Mouse (Mus musculus) layer of hippocampus, postnatal 25 days (tissue): ENCODE measurements around the gene Krtap2-4. TPM values are rescaled to one million over a fixed set of nuclear protein-coding genes. Genes with fewer than 3 reads are reported as not detected.

Experiments
- DNase-seq, 2 experiments: peaks; one replicate each; pipeline ENCODE4 v3.0.0; 2022; ENCODE audit warnings: mixed read lengths in 2 of 2, low spot score in 1 of 2; ENCODE audit errors: extremely low spot score in 1 of 2
- total RNA-seq, 2 experiments: library from RNA; stranded (reverse); gene quantifications; 2 replicates each; pipeline ENCODE4 v1.2.3; 2021

The Krtap2-4 gene
- total RNA-seq, 2 experiments from 2014 or later, result not detected

GRCm38 (mm10) chr11:99585096-99585495, 29.6 kb downstream of the Krtap2-4 start:
- DNase-seq, result peak in 1 of 2 experiments; percentile 35

- no peak for DNase-seq
Measured at GRCm38 (mm10) chr11:99583245-99583704, 31.4 kb downstream of the Krtap2-4 start, which contains the start of gene Krtap1-4. Gene Krtap1-4 (minus strand): TSS chr11:99583654.

- DNase-seq, result no peak
Measured at GRCm38 (mm10) chr11:99581564-99581963, 33.1 kb downstream of the Krtap2-4 start.

- DNase-seq, result no peak
Measured at GRCm38 (mm10) chr11:99581051-99581450, 33.6 kb downstream of the Krtap2-4 start.

- no peak for DNase-seq
Measured at GRCm38 (mm10) chr11:99580636-99581035, 34.0 kb downstream of the Krtap2-4 start, which contains the start of gene Krtap1-5. Gene Krtap1-5 (minus strand): TSS chr11:99581016.

GRCm38 (mm10) chr11:99574106-99574505, 40.5 kb downstream of the Krtap2-4 start:
- peak; percentile 53 to 77 for DNase-seq

- DNase-seq, result no peak
Measured at GRCm38 (mm10) chr11:99573164-99573563, 41.5 kb downstream of the Krtap2-4 start.

GRCm38 (mm10) chr11:99566530-99566929, 48.1 kb downstream of the Krtap2-4 start, which contains the start of gene Krtap3-1:
Gene Krtap3-1 (minus strand): TSS chr11:99566630.
- no peak for DNase-seq

Other genes starting within 250 kb of the Krtap2-4 start
- under 1 TPM; 0.21 to 0.49 TPM for gene Krt28, start 239.9 kb downstream of the Krtap2-4 start, total RNA-seq
- 10 to 100 TPM; 12.6 to 15.7 TPM for gene Krt10, start 225.5 kb downstream of the Krtap2-4 start, total RNA-seq
- 1 to 10 TPM in 1 of 2 experiments, under 1 TPM in 1; 0.89 to 1.4 TPM for gene Krt12, start 192.6 kb downstream of the Krtap2-4 start, total RNA-seq
- not detected for gene Krt20, start 176.7 kb downstream of the Krtap2-4 start, total RNA-seq
- gene Krt23, start 121.7 kb downstream of the Krtap2-4 start, total RNA-seq, result not detected
- not detected for gene Krt39, start 93.5 kb downstream of the Krtap2-4 start, total RNA-seq
- not detected for gene Krt40, start 71.7 kb downstream of the Krtap2-4 start, total RNA-seq
- gene Krtap3-3, start 64.0 kb downstream of the Krtap2-4 start, total RNA-seq, result not detected
- not detected for gene Krtap3-2, start 58.0 kb downstream of the Krtap2-4 start, total RNA-seq
- not detected for gene Gm11939, start 55.4 kb downstream of the Krtap2-4 start, total RNA-seq
- gene Krtap3-1, start 48.2 kb downstream of the Krtap2-4 start, total RNA-seq, result not detected
- gene Krtap1-5, start 33.8 kb downstream of the Krtap2-4 start, total RNA-seq, result not detected
- not detected for gene Krtap1-4, start 31.2 kb downstream of the Krtap2-4 start, total RNA-seq
- gene Krtap1-3, start 23.5 kb downstream of the Krtap2-4 start, total RNA-seq, result not detected
- not detected for gene Krtap9-3, start 16.7 kb downstream of the Krtap2-4 start, total RNA-seq
- not detected for gene Gm11938, start 11.5 kb downstream of the Krtap2-4 start, total RNA-seq
- gene Gm11937, start 4.7 kb downstream of the Krtap2-4 start, total RNA-seq, result not detected
- not detected for gene Gm11562, start 5.6 kb upstream of the Krtap2-4 start, total RNA-seq
- not detected for gene Krtap4-1, start 13.4 kb upstream of the Krtap2-4 start, total RNA-seq
- gene Krtap4-2, start 20.2 kb upstream of the Krtap2-4 start, total RNA-seq, result not detected
- gene Krtap4-7, start 29.2 kb upstream of the Krtap2-4 start, total RNA-seq, result not detected
- gene Gm11555, start 35.4 kb upstream of the Krtap2-4 start, total RNA-seq, result not detected
- not detected for gene Gm11563, start 44.1 kb upstream of the Krtap2-4 start, total RNA-seq
- gene Krtap4-6, start 51.1 kb upstream of the Krtap2-4 start, total RNA-seq, result not detected
- not detected for gene Gm14190, start 75.9 kb upstream of the Krtap2-4 start, total RNA-seq
- not detected for gene Gm14180, start 119.4 kb upstream of the Krtap2-4 start, total RNA-seq
- gene Gm11595, start 158.1 kb upstream of the Krtap2-4 start, total RNA-seq, result not detected
- not detected for gene Krtap4-8, start 165.9 kb upstream of the Krtap2-4 start, total RNA-seq
- gene Krtap4-9, start 170.4 kb upstream of the Krtap2-4 start, total RNA-seq, result not detected
- not detected for gene Gm11596, start 178.6 kb upstream of the Krtap2-4 start, total RNA-seq
- gene Gm11569, start 184.1 kb upstream of the Krtap2-4 start, total RNA-seq, result not detected
- gene Gm11554, start 189.6 kb upstream of the Krtap2-4 start, total RNA-seq, result not detected
- gene Krtap4-13, start 195.0 kb upstream of the Krtap2-4 start, total RNA-seq, result not detected
- not detected for gene Gm11564, start 200.8 kb upstream of the Krtap2-4 start, total RNA-seq
- gene 2300003K06Rik, start 223.2 kb upstream of the Krtap2-4 start, total RNA-seq, result not detected
- gene Krtap4-16, start 236.8 kb upstream of the Krtap2-4 start, total RNA-seq, result not detected
- gene Gm11568, start 243.1 kb upstream of the Krtap2-4 start, total RNA-seq, result not detected
- not detected for gene Gm11559, start 249.6 kb upstream of the Krtap2-4 start, total RNA-seq